Comparison of ENCODE assay signal across 29 mouse cellular contexts in genomic region chr6:97788361-97788974, GRCm38 (mm10). TPM values are rescaled to one million over a fixed set of nuclear protein-coding genes. Genes with fewer than 3 reads are reported as not detected.
A peak's percentile ranks its signal among the peaks of the same experiment; 100 is the strongest.
DNase-seq lines count a peak whose midpoint lies in the region; ATAC-seq and TF ChIP-seq lines count a peak whose summit lies in the region.
"Had no signal": no experiment of that assay in that cellular context is flagged by ENCODE, and none has a peak within 500 bp of the region (broad histone marks: within the 10 kb centered on the region; RNA-seq: fewer than 3 reads in every experiment).

No protein-coding gene starts in this region.

- DNase-seq in heart, embryonic 10.5 days (ENCODE audit: low spot score): no peak
- no peak for DNase-seq in heart, postnatal 4 days
- no peak for DNase-seq in layer of hippocampus, adult 9-10 months (ENCODE audit: low spot score)
- DNase-seq in lung, adult 2 months: no peak
- DNase-seq in embryo, embryonic 9.5 days (ENCODE audit: extremely low spot score): no peak
- DNase-seq: adrenal gland, postnatal 10 days; adrenal gland, postnatal 36 days; B cell, adult 2 months; cerebellum, adult 11 months; cerebellum, adult 2 months; cerebellum, adult 9-11 months; cerebellum, postnatal 25 days; embryo, embryonic 11 days; forebrain, postnatal 0 days; gastrocnemius, adult 2 months; gastrocnemius, postnatal 14 days; heart, adult 2 months; heart, postnatal 10 days; heart, postnatal 36 days had no signal

- H3K27me3 ChIP-seq in heart, embryonic 10.5 days (ENCODE audit: insufficient read depth, poor library complexity, severe bottlenecking): no peaks in the 10 kb centered on the region
- H3K27me3 ChIP-seq: CH12.LX; heart, embryonic 12.5 days; heart, embryonic 15.5 days; hindbrain, embryonic 12.5 days; Patski had no signal

- H3K4me3 ChIP-seq in heart, embryonic 10.5 days: no peak overlapping the region
- no peak overlapping the region for H3K4me3 ChIP-seq in macrophage (ENCODE audit: inconsistent target)
- H3K4me3 ChIP-seq in lung, adult 2 months (replicated peaks; ENCODE audit: extremely low read depth, low read depth, low read length): no peak overlapping the region
- H3K4me3 ChIP-seq: gastrocnemius, adult 2 months; heart, adult 2 months; heart, embryonic 12.5 days; heart, embryonic 15.5 days; hindbrain, embryonic 12.5 days; hindbrain, embryonic 15.5 days had no signal

- no peaks in the 10 kb centered on the region for H3K36me3 ChIP-seq in heart, embryonic 10.5 days
- no peaks in the 10 kb centered on the region for H3K36me3 ChIP-seq in macrophage (ENCODE audit: inconsistent target)
- H3K36me3 ChIP-seq: G1E; heart, embryonic 12.5 days; heart, embryonic 15.5 days; hindbrain, embryonic 12.5 days; hindbrain, embryonic 15.5 days had no signal

- H3K27ac ChIP-seq in heart, embryonic 10.5 days: peak overlapping the region; percentile 6; the same call in 1 of the 2 replicates
- H3K27ac ChIP-seq in macrophage: 0 out of 2 replicates have a peak overlapping the region, but pooled peaks have one; percentile 2
- H3K27ac ChIP-seq: gastrocnemius, adult 2 months; heart, adult 2 months; heart, embryonic 15.5 days; hindbrain, embryonic 12.5 days; hindbrain, embryonic 15.5 days had no signal

- H3K9me3 ChIP-seq in heart, embryonic 10.5 days: no peaks in the 10 kb centered on the region
- H3K9me3 ChIP-seq: heart, embryonic 12.5 days; heart, embryonic 15.5 days; hindbrain, embryonic 12.5 days; hindbrain, embryonic 15.5 days had no signal

- H3K79me2 ChIP-seq in macrophage (ENCODE audit: inconsistent target): no peaks in the 10 kb centered on the region

- WGBS in heart, embryonic 10.5 days: 79% methylated on average over 9 of the region's 9 CpGs
- WGBS in macrophage (ENCODE audit: missing documents): 29% methylated on average over 9 of the region's 9 CpGs
- 71% methylated on average over 9 of the region's 9 CpGs for WGBS in lung, adult 2 months

- peaks cover 4% of the 10 kb centered on the region; the same call in 1 of the 2 replicates for H3K4me1 ChIP-seq in heart, embryonic 10.5 days
- no peaks in the 10 kb centered on the region for H3K4me1 ChIP-seq in lung, adult 2 months (ENCODE audit: control insufficient read depth, insufficient read depth, low read length)
- H3K4me1 ChIP-seq: heart, embryonic 12.5 days; heart, embryonic 15.5 days; hindbrain, embryonic 12.5 days; hindbrain, embryonic 15.5 days had no signal

- no peak for TF ChIP-seq POLR2A in lung, adult 2 months (IDR thresholded peaks at IDR 0.05; ENCODE audit: borderline replicate concordance, extremely low read depth, low read depth, low read length)

- no peak for TF ChIP-seq CTCF in lung, adult 2 months (IDR thresholded peaks at IDR 0.05; ENCODE audit: insufficient read depth, low read length)

- peak; percentile 73 for ATAC-seq in common myeloid progenitor, adult 5-6 weeks (replicated peaks; ENCODE audit: low read depth, poor library complexity, severe bottlenecking)
- ATAC-seq: forebrain, embryonic 14.5 days; forebrain, postnatal 0 days; Patski had no signal

RNA-seq across cellular contexts. Expression of gene Mitf, which starts 18.4 kb away (rescaled TPM):
- 10.7 and 17.9 TPM in 2 replicates for polyA plus RNA-seq in heart, embryonic 10.5 days (2016; fragmentation: Nextera tagmentation; extraction: Ambion mirVana)
- 10 to 100 TPM; 43.5 to 50.1 TPM for total RNA-seq in heart, postnatal 4 days (2021)
- total RNA-seq in common myeloid progenitor, adult 5-6 weeks (2017): 4.5 and 6.3 TPM in 2 replicates
- 100 to 1,000 TPM; 105 to 325 (median 155) TPM for total RNA-seq in macrophage (2018; cell fraction: chromatin; rRNA removed)
- total RNA-seq in macrophage (2018; cell fraction: cytosol; rRNA removed): 10 to 100 TPM; 37.1 to 78.3 (median 50.7) TPM
- total RNA-seq in macrophage (2018; cell fraction: nucleus; rRNA removed): 100 to 1,000 TPM in 25 of 26 experiments, 10 to 100 TPM in 1; 95.4 to 382 (median 112) TPM
- 26.4 to 41.8 TPM (median 32.8 TPM) in 3 replicates for polyA plus RNA-seq in macrophage (2018)
- polyA plus RNA-seq in lung, adult 2 months (2012; rRNA removed): 5.5 and 6.1 TPM in 2 replicates
- polyA plus RNA-seq: G1E had no signal
